Mouse (Mus musculus) mouse embryonic stem cell (cell line): ENCODE results near the gene Tctex1d1.

Experiments used
- in situ Hi-C, 2 experiments: fragments of 300-500 bp; cut with MboI; formaldehyde crosslinking; loops; 1 replicate in 1 of 2; 3 replicates in 1 of 2; pipeline ENCODE4 v1.14.3; 2019 to 2020; ENCODE audit warnings: low sequenced_read_pairs in 2 of 2, low pct_unique_long_range_greater_than_20kb in 1 of 2, mixed read lengths in 1 of 2; ENCODE audit not compliant: unreplicated experiment in 1 of 2

Gene Tctex1d1

DNA sequence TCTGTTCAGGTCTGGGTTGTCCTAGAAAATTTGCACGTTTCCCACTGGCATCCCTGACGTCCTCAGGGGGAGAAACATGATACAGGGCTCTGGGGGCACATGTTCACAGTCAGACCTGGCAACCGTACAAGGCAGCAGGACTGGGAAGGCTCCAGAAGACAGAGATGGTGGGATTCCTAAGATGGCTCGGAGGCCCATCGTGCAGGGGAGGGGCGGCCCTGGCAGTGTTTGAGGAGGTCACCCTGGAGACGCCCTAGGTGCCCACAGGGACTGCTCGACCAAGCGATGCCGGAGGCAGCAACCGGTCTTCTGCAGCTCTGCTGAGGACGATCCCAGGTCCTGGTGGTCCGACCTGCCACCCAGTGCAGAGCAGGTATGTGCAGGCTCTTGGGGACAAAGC, at the start of gene Tctex1d1:
Gene Tctex1d1, plus strand, starts transcription at position 167 of the 400 bp plus-strand sequence.
- in situ Hi-C loops, result loop anchor here in 1 of 2 experiments (25.0 kb wide), 1 partner anchor 209 kb away; no protein-coding TSS in a partner anchor

DNA sequence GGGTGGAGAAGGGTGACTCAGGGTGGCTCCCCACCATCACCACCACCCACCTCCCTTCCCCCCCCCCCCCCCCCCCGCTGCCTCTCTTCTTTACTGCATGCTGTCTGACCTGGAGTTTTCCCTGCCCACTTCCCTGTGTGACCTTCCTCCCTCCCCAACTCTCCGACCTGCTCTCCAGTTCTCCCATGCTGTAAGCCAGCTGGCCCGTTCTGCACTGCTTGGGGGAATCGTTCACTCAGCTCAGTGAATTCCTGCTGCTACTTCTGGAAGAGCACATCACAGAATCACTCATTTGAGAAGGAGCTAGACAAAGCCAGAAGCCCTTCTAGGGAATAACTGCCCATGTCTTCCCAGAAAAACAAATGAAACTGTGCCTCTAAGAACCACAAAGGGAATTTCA, 48.9 kb upstream of the Tctex1d1 start:
- in situ Hi-C loops, result no loop called here

DNA sequence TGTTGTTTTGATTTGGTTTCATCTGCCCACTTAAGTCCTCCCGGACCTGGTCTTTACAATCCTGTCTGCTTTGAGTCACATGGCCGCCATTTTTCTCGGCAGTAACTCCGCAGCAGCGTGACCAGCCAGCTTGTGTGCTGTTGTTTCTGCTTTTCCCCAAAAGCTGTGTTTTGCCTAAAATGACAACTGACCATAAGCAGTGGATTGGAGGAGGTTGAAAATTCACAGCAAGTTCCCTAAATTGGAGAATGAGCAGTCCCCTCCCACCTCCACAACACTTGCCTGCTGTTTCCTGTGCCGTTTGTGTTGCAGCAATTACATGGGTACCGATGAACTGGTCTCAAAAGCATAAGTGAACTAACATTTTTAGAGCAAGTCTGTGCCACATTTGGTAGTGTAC, 47.7 kb upstream of the Tctex1d1 start:
- in situ Hi-C loops, result no loop called here

DNA sequence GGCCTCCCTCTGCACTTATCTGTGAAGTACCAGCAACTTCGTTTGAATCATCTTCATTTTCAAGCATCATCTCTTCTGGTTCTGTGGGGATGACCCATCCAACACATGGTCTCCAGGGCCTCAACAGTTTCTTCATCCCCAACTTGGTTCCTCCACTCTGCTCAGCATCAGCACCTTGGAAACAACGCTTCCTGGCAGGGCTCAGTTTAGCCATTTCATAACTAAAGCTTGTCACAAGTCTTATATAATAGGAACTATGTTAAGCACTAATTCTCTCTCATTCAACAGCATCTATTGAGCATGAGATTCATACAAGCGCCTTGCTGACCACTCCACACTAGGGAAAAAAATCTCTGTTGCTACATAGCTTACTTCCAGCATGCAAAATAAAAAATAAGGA, 38.1 kb upstream of the Tctex1d1 start:
- in situ Hi-C loops, result no loop called here

DNA sequence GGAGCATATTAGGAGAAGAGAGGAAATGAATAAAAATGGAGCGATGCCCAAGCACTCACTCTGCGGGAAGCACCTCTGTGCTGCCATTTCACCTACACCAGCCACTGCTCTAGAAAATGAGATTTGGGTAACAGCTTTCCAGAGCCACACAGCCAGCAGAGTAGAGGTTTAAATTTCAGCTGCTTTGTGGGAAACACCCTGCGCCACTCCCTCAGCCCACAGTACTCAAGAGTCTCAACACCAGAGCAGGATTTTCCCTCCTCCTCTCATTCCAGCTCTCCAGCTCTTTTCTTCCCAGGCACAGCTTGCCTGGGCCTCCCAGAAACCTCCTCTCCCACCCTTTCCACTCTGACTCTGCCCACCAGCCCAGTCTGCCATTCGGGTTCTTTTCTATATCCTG, 37.7 kb upstream of the Tctex1d1 start:
- in situ Hi-C loops, result no loop called here

DNA sequence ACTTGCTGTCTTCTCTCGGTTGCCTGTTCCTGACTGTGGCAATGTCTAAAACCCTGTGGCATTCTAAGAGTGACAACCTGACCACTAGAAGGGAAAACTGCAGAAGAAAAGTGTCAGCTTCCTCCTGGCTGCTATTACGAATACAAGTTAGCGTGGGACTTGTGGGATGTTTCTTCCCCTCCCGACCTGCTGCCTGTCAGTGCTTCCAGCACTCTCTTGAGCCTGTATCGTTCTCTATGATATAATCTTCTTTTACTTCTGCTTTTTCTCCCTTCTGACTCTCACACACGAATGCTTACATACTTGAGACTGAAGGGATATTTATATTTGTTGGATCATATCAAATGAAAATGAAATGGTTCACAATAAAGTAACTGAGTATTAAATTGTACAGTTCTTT, 34.1 kb upstream of the Tctex1d1 start:
- in situ Hi-C loops, result no loop called here

DNA sequence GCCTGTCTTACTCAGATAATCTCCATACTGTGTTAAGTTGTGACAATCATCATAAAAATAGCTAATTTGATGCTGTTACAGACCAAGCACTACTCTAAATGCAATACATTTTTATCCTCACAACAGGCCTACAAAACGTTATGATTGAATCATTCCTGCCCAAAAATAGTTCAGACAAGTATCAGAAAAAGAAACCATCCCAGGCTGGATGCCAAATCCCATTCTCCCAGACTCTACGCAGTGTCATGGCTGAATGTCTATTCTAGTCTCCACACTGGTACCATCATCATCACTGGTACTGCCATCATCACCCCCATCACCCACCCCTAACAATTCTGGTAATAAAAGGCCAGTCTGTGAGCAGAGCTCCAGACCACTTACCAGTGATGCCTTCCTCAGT, 25.9 kb upstream of the Tctex1d1 start:
- in situ Hi-C loops, result no loop called here

DNA sequence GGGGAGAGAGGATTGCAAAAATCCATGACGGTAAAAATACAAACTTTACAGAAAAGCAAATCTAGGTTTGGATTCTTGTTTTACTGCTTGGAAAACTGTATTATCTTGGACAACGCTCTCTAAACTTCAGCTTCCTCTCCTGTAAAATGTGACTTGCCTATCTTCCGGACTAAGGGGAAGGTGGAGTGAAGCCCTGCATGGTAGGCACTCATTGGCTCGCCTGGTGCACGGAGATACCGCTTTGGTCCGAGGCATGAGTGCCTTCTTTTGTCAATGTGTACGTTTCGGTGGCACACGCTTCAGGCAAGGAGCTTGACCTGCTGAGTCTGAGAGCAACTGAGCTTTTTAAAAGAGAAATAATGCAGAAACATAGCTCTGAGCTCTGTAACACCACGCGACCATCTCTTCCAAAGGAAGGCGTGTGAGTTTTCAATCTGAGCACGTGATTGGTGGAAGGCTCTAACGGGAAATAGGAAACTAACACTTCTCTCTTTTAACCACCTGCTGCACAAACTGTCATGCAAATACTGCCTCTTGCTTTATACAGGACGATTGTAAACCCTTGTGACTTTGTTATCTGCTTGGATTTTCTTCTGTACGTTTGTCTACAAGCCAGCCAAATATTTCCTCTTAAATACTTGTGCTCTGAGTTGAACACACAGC, 23.0 kb upstream of the Tctex1d1 start:
- in situ Hi-C loops, result no loop called here

DNA sequence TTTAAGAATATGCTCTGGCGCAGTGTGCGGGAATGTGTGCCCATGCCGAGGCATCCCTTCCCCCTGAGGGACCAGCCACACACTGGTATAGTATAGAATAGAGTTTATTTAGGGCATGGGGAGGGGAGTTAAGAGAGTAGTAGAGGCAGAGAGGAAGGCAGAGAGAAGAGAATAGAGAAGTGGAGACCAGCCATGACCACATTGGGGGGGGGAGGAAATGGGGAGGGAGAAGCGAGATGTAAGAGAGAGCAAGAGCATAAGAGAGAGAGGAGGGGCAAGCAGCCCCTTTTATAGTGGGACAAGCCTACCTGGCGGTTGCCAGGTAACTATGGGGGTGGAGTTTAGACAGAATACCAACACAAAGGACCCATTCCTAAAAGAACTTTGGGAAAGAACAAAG, 19.0 kb upstream of the Tctex1d1 start:
- in situ Hi-C loops, result no loop called here

DNA sequence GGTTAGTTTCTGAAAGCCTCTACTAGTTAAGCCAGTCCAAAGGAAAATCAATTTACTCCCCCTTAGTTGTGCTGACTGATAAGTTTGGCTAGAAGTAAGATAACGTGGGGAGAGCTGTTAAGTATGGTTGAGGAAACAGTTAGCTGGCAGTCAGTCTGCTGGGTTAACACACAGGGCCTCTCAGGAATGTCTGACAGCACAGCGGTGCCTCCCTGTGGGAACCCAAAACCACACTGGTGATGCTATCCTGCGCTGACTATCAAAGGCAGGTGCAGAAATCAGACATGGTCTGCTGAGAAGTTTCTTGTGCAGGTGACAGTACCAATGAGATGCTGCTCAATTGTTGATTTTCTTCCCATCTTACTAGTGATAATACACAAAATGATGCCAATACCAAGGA, 14.2 kb upstream of the Tctex1d1 start:
- in situ Hi-C loops, result no loop called here

DNA sequence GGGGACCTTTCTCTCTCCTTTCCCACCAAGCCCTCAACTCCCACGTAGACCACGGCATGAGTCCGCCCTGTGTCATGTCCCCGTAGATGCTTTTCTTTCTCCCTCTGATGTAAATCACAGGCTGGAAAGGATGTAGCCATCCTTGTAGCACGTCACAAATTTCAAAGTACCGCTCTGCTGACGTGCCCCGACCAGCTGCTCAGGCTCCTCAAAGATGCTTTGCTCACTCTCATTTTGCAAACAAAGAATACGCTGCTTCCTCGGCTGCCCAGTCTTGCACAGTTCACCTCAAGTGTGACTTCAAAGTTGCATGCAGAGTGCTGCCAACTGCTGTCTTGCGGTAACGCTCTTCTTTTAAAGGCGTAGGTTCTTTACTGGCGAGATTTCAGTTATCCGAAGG, 10.6 kb upstream of the Tctex1d1 start:
- in situ Hi-C loops, result no loop called here

DNA sequence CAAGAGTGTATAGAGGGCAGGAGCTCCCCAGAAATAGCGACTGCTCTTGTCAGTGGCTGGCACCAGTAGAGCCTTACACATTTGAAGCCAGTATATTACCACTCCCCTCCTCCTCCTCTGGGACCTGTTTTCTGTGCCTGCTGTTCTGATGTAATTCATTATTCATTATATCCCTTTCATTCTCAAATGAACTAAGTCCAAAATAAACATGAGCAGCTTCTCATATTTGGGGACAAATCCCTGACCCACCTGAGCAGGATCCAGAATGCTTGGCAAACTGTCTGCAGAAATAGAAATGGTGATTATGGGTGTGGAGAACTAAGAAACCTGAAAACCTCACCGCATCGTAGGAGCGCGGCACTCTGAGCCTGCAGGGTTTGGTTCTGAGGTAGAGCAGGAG, 8.8 kb upstream of the Tctex1d1 start:
- in situ Hi-C loops, result no loop called here

DNA sequence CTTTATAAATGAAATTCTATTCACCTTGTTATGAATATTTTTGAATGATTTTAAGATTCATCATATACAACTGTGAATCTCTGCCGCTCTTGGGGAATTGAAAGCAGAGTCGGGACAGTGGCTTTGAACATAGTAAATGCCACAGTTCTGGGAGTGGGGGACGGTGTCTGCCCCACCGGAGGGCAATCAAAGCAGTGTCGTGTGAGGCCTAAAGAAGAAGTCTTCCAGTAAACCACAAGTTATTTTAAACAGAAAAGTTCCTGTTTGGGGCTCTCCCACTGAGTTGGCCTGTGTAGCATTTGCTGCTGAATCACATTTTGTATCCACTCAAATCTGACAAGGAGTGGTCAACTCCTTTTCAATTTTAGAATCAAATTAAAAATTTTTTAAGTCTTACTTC, 7.2 kb upstream of the Tctex1d1 start:
- in situ Hi-C loops, result no loop called here

DNA sequence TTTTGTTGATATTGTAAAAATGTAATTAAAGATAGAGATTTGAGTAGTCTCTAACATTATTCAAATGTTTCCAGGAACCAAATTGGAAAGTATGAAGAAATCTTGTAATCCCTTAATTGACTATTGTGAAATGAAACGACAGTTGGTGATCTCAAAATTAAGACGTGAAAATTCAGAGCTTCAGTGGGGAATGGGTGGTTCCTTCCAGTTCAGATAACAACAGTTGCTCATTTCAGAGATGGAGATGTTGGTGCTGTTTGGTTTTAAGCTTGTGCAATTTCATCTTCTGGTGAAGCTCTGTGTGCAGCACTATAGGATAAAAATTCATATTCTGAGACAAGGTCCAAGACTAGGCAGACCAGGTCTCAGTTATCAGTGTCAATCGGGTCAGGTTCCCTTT, 6.3 kb upstream of the Tctex1d1 start:
- in situ Hi-C loops, result no loop called here

DNA sequence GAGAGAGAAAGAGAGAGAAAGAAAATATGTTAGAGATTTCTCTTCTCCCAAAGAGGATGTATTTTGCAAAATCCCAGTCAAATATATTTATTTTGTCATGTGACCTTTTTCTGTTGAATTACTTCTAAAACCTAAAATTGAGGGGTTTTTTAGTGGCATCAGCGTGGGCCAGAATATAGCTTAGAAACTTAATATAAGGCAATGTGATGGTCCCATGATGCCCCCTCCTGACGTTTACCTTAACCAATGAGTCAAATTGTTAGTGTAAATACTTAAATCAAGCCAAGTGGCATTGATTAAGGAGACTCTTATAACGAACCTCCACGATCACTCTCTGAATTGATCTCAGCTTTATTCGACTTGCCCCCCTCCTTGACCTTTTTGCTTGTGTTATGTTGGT, 4.2 kb upstream of the Tctex1d1 start:
- in situ Hi-C loops, result no loop called here

DNA sequence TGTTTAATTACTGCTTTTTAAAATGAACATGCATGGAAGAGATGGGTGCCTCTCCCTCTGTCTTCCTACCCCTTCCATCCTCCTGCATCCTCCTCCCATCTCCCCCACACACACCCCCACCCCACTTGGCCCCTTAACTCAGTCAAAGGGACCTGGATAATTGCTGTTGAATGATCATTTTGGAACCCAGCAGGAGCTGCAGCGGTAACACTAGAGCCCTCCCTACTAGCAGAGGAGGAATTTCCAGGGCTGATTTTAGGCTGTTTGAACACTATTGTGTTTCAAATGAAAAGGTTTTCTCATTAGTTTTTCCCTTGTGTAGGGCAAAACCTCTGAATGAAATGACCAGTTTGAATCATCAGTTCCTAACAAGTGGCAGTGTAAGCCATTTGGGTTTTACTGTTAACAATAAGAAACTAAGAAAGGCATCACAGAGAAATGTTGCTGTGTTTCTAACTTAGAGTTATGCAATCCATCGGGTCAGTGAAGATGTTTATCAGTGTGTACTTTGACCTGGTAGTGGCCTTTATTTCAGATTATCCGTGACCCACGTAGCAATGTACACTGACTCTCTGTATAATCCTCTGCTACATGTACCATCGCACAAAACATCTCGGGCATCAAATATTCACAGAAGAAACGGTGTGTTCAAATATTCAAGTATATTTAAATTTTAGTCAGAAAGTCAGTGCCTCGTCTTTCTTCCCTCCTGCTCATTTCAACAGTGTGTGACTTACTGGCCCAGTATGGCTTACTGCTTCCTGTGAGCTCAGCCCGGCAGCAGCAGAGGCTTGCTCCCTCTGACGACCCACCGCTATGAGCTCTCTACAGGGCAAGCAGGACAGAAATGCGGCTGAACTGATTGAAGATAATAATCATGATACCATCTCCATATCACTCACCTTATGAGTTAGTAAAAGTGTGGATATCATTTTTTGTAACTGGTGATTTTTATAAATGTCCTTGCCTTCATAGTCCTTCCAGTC, 1.8 kb upstream of the Tctex1d1 start:
- in situ Hi-C loops, result loop anchor here in 1 of 2 experiments (25.0 kb wide), 1 partner anchor 211 kb away; no protein-coding TSS in a partner anchor

DNA sequence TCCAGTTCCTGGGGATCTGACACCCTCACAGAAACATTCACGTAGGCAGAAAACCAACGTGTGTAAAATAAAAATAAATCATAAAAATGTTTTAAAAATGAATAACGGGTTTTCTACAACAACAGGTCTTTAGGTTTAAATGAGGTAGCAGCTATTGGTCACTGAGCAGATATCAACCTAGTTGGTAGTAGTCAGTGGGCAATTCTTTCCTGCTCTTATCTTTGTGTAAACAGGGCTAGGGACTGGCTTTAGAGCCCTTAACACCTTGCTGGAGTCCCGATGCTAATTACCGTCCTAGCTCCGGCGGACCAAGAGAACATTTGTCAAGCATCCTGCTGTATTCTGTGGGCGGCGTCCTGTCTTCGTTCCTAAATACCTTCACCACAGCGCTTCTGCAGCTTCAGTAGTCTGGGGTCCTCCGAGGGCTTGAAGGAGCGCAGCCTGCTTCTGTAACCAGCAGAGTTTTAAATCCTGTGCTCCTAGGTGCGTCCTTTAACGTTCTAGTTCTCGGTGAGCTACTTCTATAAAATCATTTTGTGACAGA, 556 bp upstream of the Tctex1d1 start:
- in situ Hi-C loops, result loop anchor here in 1 of 2 experiments (25.0 kb wide), 1 partner anchor 209 kb away; no protein-coding TSS in a partner anchor

DNA sequence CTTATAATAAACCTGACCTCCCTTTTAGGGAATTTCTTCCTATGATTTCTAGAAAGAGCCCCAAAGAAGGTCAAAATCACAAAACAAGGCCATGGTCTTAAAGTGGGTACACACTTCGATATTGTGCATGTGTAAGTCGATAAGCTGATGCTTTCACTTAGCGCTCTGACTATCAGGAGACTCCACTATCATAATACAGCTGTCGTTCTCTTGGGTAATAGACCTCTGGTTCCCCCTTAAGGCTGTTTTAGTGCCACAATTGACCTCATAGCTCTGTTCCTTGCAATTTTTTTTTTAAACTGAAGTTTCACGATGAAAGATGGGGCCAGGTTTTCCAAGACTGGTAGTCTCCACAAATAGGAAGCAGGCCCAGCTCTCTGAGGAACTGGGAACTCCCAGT, 979 bp downstream of the Tctex1d1 start:
- in situ Hi-C loops, result loop anchor here in 1 of 2 experiments (25.0 kb wide), 1 partner anchor 208 kb away; no protein-coding TSS in a partner anchor

DNA sequence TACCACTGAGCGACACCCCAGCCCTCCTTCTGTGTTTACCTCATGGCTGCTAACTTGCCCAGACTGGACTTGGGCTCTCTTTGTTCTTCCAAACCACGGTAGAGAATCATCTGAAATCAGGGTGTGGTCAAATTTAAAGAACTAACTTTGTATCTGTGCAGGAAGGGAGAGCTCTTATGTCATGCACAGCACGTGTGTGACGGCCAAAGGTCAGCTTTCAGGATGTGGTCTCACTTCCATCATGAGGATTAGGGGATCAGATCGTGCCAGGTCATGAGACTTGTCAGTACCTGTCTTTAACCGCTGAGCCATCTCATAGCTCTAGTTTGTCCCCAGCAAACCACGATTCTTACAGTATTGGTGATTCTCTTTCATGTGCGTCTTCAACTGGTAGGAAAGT, 3.3 kb downstream of the Tctex1d1 start:
- in situ Hi-C loops, result loop anchor here in 1 of 2 experiments (25.0 kb wide), 1 partner anchor 206 kb away; no protein-coding TSS in a partner anchor
